Mouse (Mus musculus) neural tube, embryonic 12.5 days (tissue): ENCODE results near the gene Man2a2. TPM values are rescaled to one million over a fixed set of nuclear protein-coding genes. Genes with fewer than 3 reads are reported as not detected.
A peak's percentile ranks its signal among the peaks of the same experiment; 100 is the strongest.

Source experiments
- ATAC-seq: fragments of 200-750 bp; cut with Nextera tagmentation; 2 replicates; pipeline ENCODE4 v1.8.0; 2017; ENCODE audit warnings: low read depth, mild to moderate bottlenecking, moderate TSS enrichment, moderate library complexity; ENCODE audit not compliant: low FRiP score
- H3K27ac ChIP-seq: fragments of 300-500 bp; sonication (generic); 2 replicates; pipeline ENCODE4 v1.5.1; 2016
- H3K27me3 ChIP-seq: fragments of 300-500 bp; sonication (generic); replicated peaks from 2 replicates; pipeline ENCODE4 v1.6.1; 2016; ENCODE audit warnings: mild to moderate bottlenecking
- H3K36me3 ChIP-seq: fragments of 300-500 bp; sonication (generic); 2 replicates; pipeline ENCODE4 v1.6.1; 2016; ENCODE audit warnings: mild to moderate bottlenecking
- H3K4me1 ChIP-seq: fragments of 300-500 bp; sonication (generic); 2 replicates; pipeline ENCODE4 v1.6.1; 2016
- H3K4me2 ChIP-seq: fragments of 300-500 bp; sonication (generic); replicated peaks from 2 replicates; pipeline ENCODE4 v1.6.1; 2016; ENCODE audit warnings: mild to moderate bottlenecking
- H3K4me3 ChIP-seq: fragments of 300-500 bp; sonication (generic); 2 replicates; pipeline ENCODE4 v1.5.1; 2016
- H3K9ac ChIP-seq: fragments of 300-500 bp; sonication (generic); 2 replicates; pipeline ENCODE4 v1.6.1; 2016; ENCODE audit warnings: mild to moderate bottlenecking
- H3K9me3 ChIP-seq: fragments of 300-500 bp; sonication (generic); 2 replicates; pipeline ENCODE4 v1.6.1; 2016; ENCODE audit warnings: mild to moderate bottlenecking
- WGBS: fragments of 180-500 bp; shearing (Covaris S2); methylation state at CpG from one replicate; pipeline ENCODE4 v1.1.7; 2016; 5-methylcytosine and 5-hydroxymethylcytosine counted together
- polyA plus RNA-seq: library from polyadenylated mRNA; unstranded; fragments of >200 nt; fragmentation: Nextera tagmentation; extraction: Ambion mirVana; gene quantifications from 2 replicates; pipeline ENCODE4 v1.2.1, GENCODE M21; 2016

The Man2a2 gene
- polyA plus RNA-seq, 1 experiment from 2014 or later, result 25.5 TPM

- WGBS, result 82% methylated on average over 9 of the region's 9 CpGs
- no peaks in the 10 kb centered on the region for H3K36me3 ChIP-seq
- ATAC-seq, result no peak
- H3K27me3 ChIP-seq, result no peaks in the 10 kb centered on the region
- H3K4me3 ChIP-seq, result no peak overlapping the region
- no peaks in the 10 kb centered on the region for H3K9me3 ChIP-seq
- H3K4me1 ChIP-seq, result no peaks in the 10 kb centered on the region
- H3K4me2 ChIP-seq, result no peak overlapping the region
- H3K27ac ChIP-seq, result no peak overlapping the region
- H3K9ac ChIP-seq, result no peak overlapping the region
Measured at GRCm38 (mm10) chr7:80375376-80376039, 4.3 kb upstream of the Man2a2 start.

- Histone ChIP-seq H3K36me3 (no peaks in the 10 kb centered on the region), H3K9me3 (no peaks in the 10 kb centered on the region), H3K9ac (no peak overlapping the region), H3K27me3 (no peaks in the 10 kb centered on the region), H3K27ac (no peak overlapping the region), H3K4me3 (no peak overlapping the region), H3K4me1 (peaks cover 6% of the 10 kb centered on the region), H3K4me2 (no peak overlapping the region)
- ATAC-seq, result no peak
- 82% methylated on average over 3 of the region's 3 CpGs for WGBS
Measured at GRCm38 (mm10) chr7:80374733-80375132, 3.6 kb upstream of the Man2a2 start.

GRCm38 (mm10) chr7:80374280-80374679, 3.1 kb upstream of the Man2a2 start:
- no peak for ATAC-seq
- WGBS, result 59% methylated on average over 3 of the region's 3 CpGs
- Histone ChIP-seq H3K27ac (no peak overlapping the region), H3K36me3 (no peaks in the 10 kb centered on the region), H3K27me3 (no peaks in the 10 kb centered on the region), H3K4me3 (no peak overlapping the region), H3K9me3 (no peaks in the 10 kb centered on the region), H3K4me2 (no peak overlapping the region), H3K9ac (no peak overlapping the region), H3K4me1 (peaks cover 11% of the 10 kb centered on the region)

- H3K27me3 ChIP-seq, result no peaks in the 10 kb centered on the region
- H3K9me3 ChIP-seq, result no peaks in the 10 kb centered on the region
- ATAC-seq, result no peak
- no peak overlapping the region for H3K4me3 ChIP-seq
- H3K36me3 ChIP-seq, result no peaks in the 10 kb centered on the region
- WGBS, result 82% methylated on average over 12 of the region's 12 CpGs
- H3K4me1 ChIP-seq, result peaks cover 14% of the 10 kb centered on the region
- no peak overlapping the region for H3K9ac ChIP-seq
- H3K4me2 ChIP-seq, result no peak overlapping the region
- no peak overlapping the region for H3K27ac ChIP-seq
Measured at GRCm38 (mm10) chr7:80373850-80374249, 2.7 kb upstream of the Man2a2 start.

- peaks cover 14% of the 10 kb centered on the region for H3K4me1 ChIP-seq
- no peak for ATAC-seq
- H3K9ac ChIP-seq, result no peak overlapping the region
- WGBS, result 86% methylated on average over 4 of the region's 4 CpGs
- no peak overlapping the region for H3K27ac ChIP-seq
- H3K9me3 ChIP-seq, result no peaks in the 10 kb centered on the region
- peaks cover 3% of the 10 kb centered on the region for H3K36me3 ChIP-seq
- no peaks in the 10 kb centered on the region for H3K27me3 ChIP-seq
- no peak overlapping the region for H3K4me3 ChIP-seq
- H3K4me2 ChIP-seq, result no peak overlapping the region
Measured at GRCm38 (mm10) chr7:80373352-80373751, 2.2 kb upstream of the Man2a2 start.

- Histone ChIP-seq H3K4me2 (no peak overlapping the region), H3K27ac (no peak overlapping the region), H3K4me1 (peaks cover 14% of the 10 kb centered on the region), H3K27me3 (no peaks in the 10 kb centered on the region), H3K36me3 (peaks cover 10% of the 10 kb centered on the region), H3K9me3 (no peaks in the 10 kb centered on the region), H3K9ac (no peak overlapping the region), H3K4me3 (no peak overlapping the region)
- ATAC-seq, result no peak
- 57% methylated on average over 2 of the region's 2 CpGs for WGBS
Measured at GRCm38 (mm10) chr7:80372667-80373066, 1.5 kb upstream of the Man2a2 start.

GRCm38 (mm10) chr7:80372166-80372565, 991 bp upstream of the Man2a2 start:
- H3K4me1 ChIP-seq, result peaks cover 14% of the 10 kb centered on the region
- H3K36me3 ChIP-seq, result peaks cover 15% of the 10 kb centered on the region
- ATAC-seq, result no peak
- H3K9ac ChIP-seq, result no peak overlapping the region
- no peaks in the 10 kb centered on the region for H3K9me3 ChIP-seq
- H3K4me2 ChIP-seq, result no peak overlapping the region
- WGBS, result 88% methylated on average over 3 of the region's 3 CpGs
- H3K4me3 ChIP-seq, result no peak overlapping the region
- no peaks in the 10 kb centered on the region for H3K27me3 ChIP-seq
- no peak overlapping the region for H3K27ac ChIP-seq

- Histone ChIP-seq H3K27me3 (no peaks in the 10 kb centered on the region), H3K4me2 (peak overlapping the region; percentile 80), H3K27ac (peak overlapping the region; percentile 62), H3K9ac (peak overlapping the region; percentile 88), H3K4me3 (peak overlapping the region; percentile 90), H3K36me3 (peaks cover 30% of the 10 kb centered on the region), H3K4me1 (peaks cover 14% of the 10 kb centered on the region), H3K9me3 (no peaks in the 10 kb centered on the region)
- under 1% methylated on average over 30 of the region's 31 CpGs for WGBS
- ATAC-seq, result peak; percentile 70
Measured at GRCm38 (mm10) chr7:80370649-80371040, 530 bp downstream of the Man2a2 start.

GRCm38 (mm10) chr7:80369967-80370431, 1.2 kb downstream of the Man2a2 start:
- Histone ChIP-seq H3K27me3 (no peaks in the 10 kb centered on the region), H3K36me3 (peaks cover 31% of the 10 kb centered on the region), H3K4me2 (peak overlapping the region; percentile 80), H3K4me1 (peaks cover 14% of the 10 kb centered on the region), H3K27ac (no peak overlapping the region), H3K9me3 (no peaks in the 10 kb centered on the region), H3K9ac (peak overlapping the region; percentile 88), H3K4me3 (peak overlapping the region; percentile 90)
- no peak for ATAC-seq
- WGBS, result 53% methylated on average over 4 of the region's 4 CpGs

- no peak for ATAC-seq
- peaks cover 14% of the 10 kb centered on the region for H3K4me1 ChIP-seq
- H3K27ac ChIP-seq, result no peak overlapping the region
- H3K36me3 ChIP-seq, result peaks cover 35% of the 10 kb centered on the region
- no peak overlapping the region for H3K9ac ChIP-seq
- 0 out of 2 replicates have a peak overlapping the region, but pooled peaks have one; percentile 90 for H3K4me3 ChIP-seq
- H3K4me2 ChIP-seq, result peak overlapping the region; percentile 80
- no peaks in the 10 kb centered on the region for H3K27me3 ChIP-seq
- 72% methylated on average over 5 of the region's 5 CpGs for WGBS
- no peaks in the 10 kb centered on the region for H3K9me3 ChIP-seq
Measured at GRCm38 (mm10) chr7:80369461-80369860, 1.7 kb downstream of the Man2a2 start.

GRCm38 (mm10) chr7:80368635-80369421, 2.3 kb downstream of the Man2a2 start:
- H3K27me3 ChIP-seq, result no peaks in the 10 kb centered on the region
- no peaks in the 10 kb centered on the region for H3K9me3 ChIP-seq
- H3K4me1 ChIP-seq, result peaks cover 14% of the 10 kb centered on the region
- H3K9ac ChIP-seq, result no peak overlapping the region
- no peak overlapping the region for H3K4me3 ChIP-seq
- ATAC-seq, result no peak
- H3K27ac ChIP-seq, result no peak overlapping the region
- 88% methylated on average over 20 of the region's 20 CpGs for WGBS
- H3K4me2 ChIP-seq, result peak overlapping the region; percentile 80
- H3K36me3 ChIP-seq, result peaks cover 42% of the 10 kb centered on the region

- peaks cover 14% of the 10 kb centered on the region for H3K4me1 ChIP-seq
- H3K9ac ChIP-seq, result no peak overlapping the region
- H3K27ac ChIP-seq, result no peak overlapping the region
- H3K36me3 ChIP-seq, result peaks cover 50% of the 10 kb centered on the region
- H3K4me2 ChIP-seq, result no peak overlapping the region
- 89% methylated on average over 9 of the region's 9 CpGs for WGBS
- no peak overlapping the region for H3K4me3 ChIP-seq
- H3K9me3 ChIP-seq, result no peaks in the 10 kb centered on the region
- no peak for ATAC-seq
- no peaks in the 10 kb centered on the region for H3K27me3 ChIP-seq
Measured at GRCm38 (mm10) chr7:80368009-80368408, 3.2 kb downstream of the Man2a2 start.
